Mouse (Mus musculus): ENCODE results near the gene Sgf29.

The Sgf29 gene

GRCm38 (mm10) chr7:126649231-126650051 lies at the start of gene Sgf29:
Sgf29 (plus strand) TSS chr7:126649309.
- DNase-seq: peak; percentile 92 to 94

GRCm38 (mm10) chr7:126601896-126602295 lies 47.2 kb upstream of the Sgf29 start:
- DNase-seq: no peak

- DNase-seq: no peak
These were observed 46.5 kb upstream of the Sgf29 start for GRCm38 (mm10) chr7:126602650-126603049.

GRCm38 (mm10) chr7:126606611-126607010 lies 42.5 kb upstream of the Sgf29 start:
- DNase-seq: no peak

GRCm38 (mm10) chr7:126607064-126607463 lies 42.0 kb upstream of the Sgf29 start:
- no peak for DNase-seq

- DNase-seq: no peak
These were observed 41.3 kb upstream of the Sgf29 start for GRCm38 (mm10) chr7:126607796-126608195.

GRCm38 (mm10) chr7:126612736-126613135 lies 36.4 kb upstream of the Sgf29 start:
- no peak for DNase-seq

GRCm38 (mm10) chr7:126616707-126617106 lies 32.4 kb upstream of the Sgf29 start:
- no peak for DNase-seq

GRCm38 (mm10) chr7:126619559-126620275 lies 29.4 kb upstream of the Sgf29 start:
- no peak for DNase-seq

GRCm38 (mm10) chr7:126621452-126622359 lies 27.4 kb upstream of the Sgf29 start:
- DNase-seq: no peak

- no peak for DNase-seq
These were observed 25.7 kb upstream of the Sgf29 start for GRCm38 (mm10) chr7:126623381-126623780.

GRCm38 (mm10) chr7:126624774-126625173 lies 24.3 kb upstream of the Sgf29 start:
- DNase-seq: peak in 1 of 2 experiments; percentile 4

GRCm38 (mm10) chr7:126625369-126625768 lies 23.7 kb upstream of the Sgf29 start:
- DNase-seq: no peak

- no peak for DNase-seq
These were observed 23.1 kb upstream of the Sgf29 start for GRCm38 (mm10) chr7:126625807-126626600.

- DNase-seq: no peak
These were observed 21.0 kb upstream of the Sgf29 start for GRCm38 (mm10) chr7:126628111-126628510.

GRCm38 (mm10) chr7:126629915-126630314 lies 19.2 kb upstream of the Sgf29 start:
- DNase-seq: no peak

- no peak for DNase-seq
These were observed 18.1 kb upstream of the Sgf29 start, which contains the start of gene Nupr1 for GRCm38 (mm10) chr7:126630824-126631518. Nupr1 (minus strand) TSS chr7:126630861.

- no peak for DNase-seq
These were observed 16.6 kb upstream of the Sgf29 start for GRCm38 (mm10) chr7:126632478-126632877.

- DNase-seq: no peak
These were observed 13.7 kb upstream of the Sgf29 start for GRCm38 (mm10) chr7:126635375-126635774.

GRCm38 (mm10) chr7:126636733-126637520 lies 12.2 kb upstream of the Sgf29 start:
- DNase-seq: peak in 1 of 2 experiments; percentile 11
